In genomic region chr13:98710655-98711054, GRCm38 (mm10) we compare ENCODE assay signal across 20 mouse cellular contexts. TPM values are rescaled to one million over a fixed set of nuclear protein-coding genes. Genes with fewer than 3 reads are reported as not detected.
"Had no signal": no experiment of that assay in that cellular context is flagged by ENCODE, and none has a peak within 500 bp of the region (broad histone marks: within the 10 kb centered on the region; RNA-seq: fewer than 3 reads in every experiment).

No protein-coding gene starts in this region.

- H3K27ac ChIP-seq: kidney, postnatal 0 days; layer of hippocampus, adult 2 months; left cerebral cortex, adult 2 months; liver, embryonic 13.5 days; macrophage; midbrain, embryonic 12.5 days; midbrain, embryonic 15.5 days; neural tube, embryonic 12.5 days; neural tube, embryonic 15.5 days had no signal

- H3K4me1 ChIP-seq: liver, embryonic 13.5 days; midbrain, embryonic 12.5 days; midbrain, embryonic 15.5 days; neural tube, embryonic 12.5 days; neural tube, embryonic 15.5 days had no signal

- H3K4me2 ChIP-seq: liver, embryonic 13.5 days; midbrain, embryonic 12.5 days; midbrain, embryonic 15.5 days; neural tube, embryonic 12.5 days; neural tube, embryonic 15.5 days had no signal

- H3K36me3 ChIP-seq: liver, embryonic 13.5 days; midbrain, embryonic 12.5 days; midbrain, embryonic 15.5 days; neural tube, embryonic 15.5 days had no signal

- H3K4me3 ChIP-seq: layer of hippocampus, adult 2 months; left cerebral cortex, adult 2 months; liver, embryonic 13.5 days; midbrain, embryonic 12.5 days; midbrain, embryonic 15.5 days; neural tube, embryonic 12.5 days; neural tube, embryonic 15.5 days had no signal

- H3K9me3 ChIP-seq: liver, embryonic 13.5 days; midbrain, embryonic 15.5 days; neural tube, embryonic 12.5 days; neural tube, embryonic 15.5 days had no signal

- H3K27me3 ChIP-seq: liver, embryonic 13.5 days; midbrain, embryonic 12.5 days; midbrain, embryonic 15.5 days; neural tube, embryonic 12.5 days; neural tube, embryonic 15.5 days had no signal

- ATAC-seq: intestine, postnatal 0 days; midbrain, embryonic 15.5 days had no signal

- H3K9ac ChIP-seq: liver, embryonic 13.5 days; midbrain, embryonic 12.5 days; midbrain, embryonic 15.5 days; neural tube, embryonic 12.5 days; neural tube, embryonic 15.5 days had no signal

- DNase-seq: kidney, adult 2 months; layer of hippocampus, adult 9-11 months; layer of hippocampus, postnatal 36 days; liver, embryonic 13.5 days; right cerebral cortex, adult 18-20 months; right cerebral cortex, postnatal 14 days; right cerebral cortex, postnatal 4 days; thymus, adult 2 months; thymus, postnatal 14 days; thymus, postnatal 4 days had no signal

RNA-seq across cellular contexts. Expression of gene Tmem171, which starts 16.0 kb away (rescaled TPM):
- polyA plus RNA-seq: limb, embryonic 11.5 days; liver, embryonic 13.5 days; midbrain, embryonic 12.5 days; midbrain, embryonic 15.5 days; neural tube, embryonic 12.5 days; neural tube, embryonic 15.5 days had no signal
